ENCODE assay signal across 10 mouse cellular contexts in genomic region chr10:22361415-22362352, GRCm38 (mm10). TPM values are rescaled to one million over a fixed set of nuclear protein-coding genes. Genes with fewer than 3 reads are reported as not detected.
DNase-seq lines count a peak whose midpoint lies in the region; ATAC-seq and TF ChIP-seq lines count a peak whose summit lies in the region.
"Not testable (repeated sequence)": the region's sequence is repeated elsewhere in the genome, so short reads cannot be mapped to it uniquely, and the experiment has no call there.
"Had no signal": no experiment of that assay in that cellular context is flagged by ENCODE, and none has a peak within 500 bp of the region (broad histone marks: within the 10 kb centered on the region; RNA-seq: fewer than 3 reads in every experiment).

No protein-coding gene starts in this region.

- peak overlapping the region; percentile 15 to 73; a peak in 2 of 4 replicates for H3K4me3 ChIP-seq in ES-E14 (ENCODE audit: insufficient read depth in 1 of 2, low read depth in 1 of 2, low read length in 2 of 2, poor library complexity in 1 of 2, severe bottlenecking in 1 of 2)
- H3K4me3 ChIP-seq in hindbrain, embryonic 13.5 days, result peak overlapping the region; percentile 11; the same call in 1 of the 2 replicates
- H3K4me3 ChIP-seq in lung, embryonic 14.5 days (ENCODE audit: low read depth, low read length), result peak overlapping the region; percentile 20; the same call in 1 of the 2 replicates

- not testable (repeated sequence) for H3K27me3 ChIP-seq in hindbrain, embryonic 13.5 days; lung, embryonic 14.5 days (ENCODE audit: insufficient read depth, low read length)

- not testable (repeated sequence) for H3K9ac ChIP-seq in ES-E14 (ENCODE audit: insufficient read depth, low read depth, low read length, poor library complexity, severe bottlenecking); hindbrain, embryonic 13.5 days; lung, embryonic 14.5 days

- ATAC-seq in frontal cortex, adult (ENCODE audit: low TSS enrichment), result peak; percentile 57; the same call in 1 of the 2 replicates
- peak; percentile 76 for ATAC-seq in hindbrain, embryonic 13.5 days (ENCODE audit: low FRiP score)
- ATAC-seq in lung, embryonic 14.5 days (ENCODE audit: insufficient read depth), result peak; percentile 93
- ATAC-seq in monocyte, adult 5-6 weeks (replicated peaks; ENCODE audit: insufficient number of reproducible peaks, low FRiP score, low TSS enrichment, poor library complexity, severe bottlenecking), result peak; percentile 13; the same call in 1 of the 2 replicates

- peak; percentile 47 for DNase-seq in ES-E14 (ENCODE audit: low read depth, low spot score)
- peak; percentile 39 for DNase-seq in embryo, embryonic 9.5 days (ENCODE audit: extremely low spot score)
- DNase-seq in kidney, postnatal 4 days, result peak; percentile 35 to 41
- DNase-seq in lung, embryonic 14.5 days, result peak; percentile 47
- peak; percentile 1 for DNase-seq in thymus, postnatal 25 days

- under 1% methylated on average over 10 of the region's 15 CpGs for WGBS in hindbrain, embryonic 13.5 days
- 0% methylated on average over 8 of the region's 15 CpGs for WGBS in lung, embryonic 14.5 days

- not testable (repeated sequence) for H3K4me1 ChIP-seq in ES-E14 (ENCODE audit: control insufficient read depth in 2 of 2, insufficient read depth in 2 of 2, low read length in 2 of 2, poor library complexity in 1 of 2); hindbrain, embryonic 13.5 days (replicated peaks); lung, embryonic 14.5 days (ENCODE audit: insufficient read depth)

- peak overlapping the region; percentile 44 for H3K4me2 ChIP-seq in hindbrain, embryonic 13.5 days
- peak overlapping the region; percentile 47 for H3K4me2 ChIP-seq in lung, embryonic 14.5 days

- H3K36me3 ChIP-seq in ES-E14 (ENCODE audit: control insufficient read depth, insufficient read depth, low read length, poor library complexity, severe bottlenecking); hindbrain, embryonic 13.5 days; lung, embryonic 14.5 days (ENCODE audit: insufficient read depth): not testable (repeated sequence)

- not testable (repeated sequence) for H3K27ac ChIP-seq in ES-E14 (ENCODE audit: insufficient read depth, low read depth, low read length, poor library complexity, severe bottlenecking); hindbrain, embryonic 13.5 days; lung, embryonic 14.5 days (ENCODE audit: low read depth)

- not testable (repeated sequence) for H3K9me3 ChIP-seq in ES-E14 (ENCODE audit: control insufficient read depth, insufficient read depth, low read depth, low read length); hindbrain, embryonic 13.5 days; lung, embryonic 14.5 days (ENCODE audit: low read depth, low read length)

- not testable (repeated sequence) for TF ChIP-seq CTCF in lung, embryonic 14.5 days (IDR thresholded peaks at IDR 0.05; ENCODE audit: low read depth)

- in situ Hi-C loops in ES-E14 (cut with MboI; ENCODE audit: low sequenced_read_pairs in 2 of 2, unreplicated experiment in 2 of 2), result not testable (repeated sequence)

RNA-seq across cellular contexts. Expression of gene Raet1d, which starts 1.3 kb away (rescaled TPM):
- 16.5 and 26.5 TPM in 2 replicates for total RNA-seq in ES-E14 (2012; rRNA removed)
- 3.7 and 5.3 TPM in 2 replicates for polyA plus RNA-seq in hindbrain, embryonic 13.5 days (2015; fragmentation: Nextera tagmentation; extraction: Ambion mirVana)
- 13.7 and 14.6 TPM in 2 replicates for polyA plus RNA-seq in lung, embryonic 14.5 days (2014; fragmentation: Nextera tagmentation; extraction: Ambion mirVana)
- total RNA-seq in monocyte, adult 5-6 weeks (2017), result 1.2 TPM in 1 of 3 replicates, not detected in the others
- total RNA-seq: adrenal gland, adult 8-10 months; heart, adult 18-20 months had no signal

Comparison
In these comparisons a context has a peak if more than half of its experiments do, and no peak if none do; other contexts are left out.
1. ATAC-seq: peak in every context shown above with its lines; median percentile 93 in lung, embryonic 14.5 days; 76 in hindbrain, embryonic 13.5 days; 57 in frontal cortex, adult; 13 in monocyte, adult 5-6 weeks.